Mouse (Mus musculus): ENCODE data around the gene Ptprz1.
"Not testable (repeated sequence)": the region's sequence is repeated elsewhere in the genome, so short reads cannot be mapped to it uniquely, and the experiment has no call there.

Ptprz1 gene

DNA sequence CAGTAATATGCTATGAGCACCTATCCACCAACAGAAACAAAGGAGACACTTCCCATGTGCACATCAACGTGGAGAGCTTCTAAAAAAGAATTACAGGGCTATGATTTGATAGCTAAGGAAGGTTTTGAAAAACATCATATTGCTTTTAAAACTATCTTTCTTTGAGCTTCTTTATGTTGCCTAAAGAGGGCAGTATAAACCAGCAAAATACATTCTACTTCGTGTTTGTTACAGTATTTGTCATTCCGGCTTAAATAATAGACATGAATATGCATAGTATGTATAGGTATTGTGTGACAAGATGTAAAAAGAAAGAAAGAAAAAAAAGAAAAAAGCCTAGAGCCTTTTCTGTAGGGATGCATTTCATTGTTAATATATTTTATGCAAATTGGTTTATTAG lies 127.8 kb downstream of the Ptprz1 start:
- no peak for DNase-seq (ENCODE audit: low spot score)

DNA sequence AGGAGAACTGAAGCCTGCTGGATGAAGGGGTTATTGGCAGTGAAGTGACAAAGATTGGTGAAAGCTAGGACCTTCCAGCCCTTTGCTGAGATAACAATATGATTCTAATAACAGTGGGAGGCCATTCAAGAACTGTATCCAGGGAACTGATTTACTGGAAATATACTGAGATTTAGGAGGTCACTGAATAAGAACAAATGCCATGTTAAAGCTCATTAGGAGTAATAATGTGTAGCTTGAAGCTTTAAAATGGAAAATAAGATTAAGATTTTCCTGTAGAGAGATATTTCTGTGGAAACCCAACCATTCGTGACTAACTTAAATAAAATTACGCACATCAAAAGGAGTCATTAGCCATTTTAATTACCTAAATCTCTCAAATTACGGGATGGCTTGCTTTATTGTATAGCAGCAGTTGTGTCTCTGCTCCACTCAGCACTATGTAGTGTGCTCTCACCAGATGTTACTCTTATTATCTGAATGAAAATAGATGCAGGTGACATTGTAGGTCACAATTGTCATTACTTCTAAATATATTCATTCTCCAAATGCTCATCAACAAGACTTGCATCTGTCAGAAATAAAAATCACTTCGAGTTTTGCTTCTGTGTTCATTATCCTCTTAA lies 139.8 kb downstream of the Ptprz1 start:
- no peak for DNase-seq (ENCODE audit: low spot score)

- no peak for DNase-seq (ENCODE audit: low spot score)
Observed at GRCm38 (mm10) chr6:23028251-23028650, 152.9 kb downstream of the Ptprz1 start.

DNA sequence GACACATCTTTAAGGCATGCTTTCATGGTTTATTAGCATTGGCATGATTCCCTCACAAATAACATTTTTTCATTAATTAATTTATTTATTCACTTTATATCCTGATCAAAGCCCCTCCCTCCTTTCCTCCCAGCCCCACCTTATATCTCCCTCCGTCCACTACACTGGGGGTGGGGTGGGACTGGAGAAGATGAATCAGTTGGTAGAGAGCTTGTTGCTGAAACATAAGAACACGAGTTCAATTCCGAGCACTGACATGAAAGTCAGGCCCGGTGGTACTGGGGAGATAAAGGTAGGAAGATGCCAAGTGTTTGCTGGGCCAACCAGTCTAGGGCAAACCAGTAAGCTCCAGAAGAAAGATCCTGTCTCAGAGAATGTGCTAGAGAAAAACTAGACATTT lies 173.5 kb downstream of the Ptprz1 start:
- no peak for DNase-seq (ENCODE audit: low spot score)

GRCm38 (mm10) chr6:23055734-23056133 lies 180.4 kb downstream of the Ptprz1 start:
- DNase-seq (ENCODE audit: low spot score): no peak

DNA sequence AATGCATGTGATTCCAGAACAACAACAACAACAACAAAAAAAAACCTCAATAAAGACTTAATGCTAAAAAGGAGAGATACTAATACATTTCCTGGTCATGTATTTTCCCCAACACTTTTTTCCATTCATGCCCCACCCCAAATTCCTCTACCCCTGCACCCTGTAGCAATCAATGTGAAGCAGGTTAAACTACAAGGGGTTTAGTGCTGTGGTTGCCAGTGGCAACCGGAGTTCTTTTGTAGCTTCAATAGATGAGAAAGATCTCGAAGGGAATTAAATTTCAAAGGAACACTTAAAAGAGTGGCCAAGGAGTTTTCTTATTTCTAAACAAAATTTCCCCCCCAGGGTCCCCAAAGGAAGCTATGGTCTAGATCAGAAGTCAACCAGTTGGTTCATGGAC lies 200.8 kb downstream of the Ptprz1 start:
- DNase-seq (ENCODE audit: low spot score): no peak

- DNase-seq (ENCODE audit: low spot score): no peak
Observed at GRCm38 (mm10) chr6:23078273-23078672, 203.0 kb downstream of the Ptprz1 start.

- DNase-seq (ENCODE audit: low spot score): no peak
Observed at GRCm38 (mm10) chr6:23079991-23080680, 204.8 kb downstream of the Ptprz1 start.

- DNase-seq (ENCODE audit: low spot score): no peak
Observed at GRCm38 (mm10) chr6:23084587-23085421, 209.5 kb downstream of the Ptprz1 start.

DNA sequence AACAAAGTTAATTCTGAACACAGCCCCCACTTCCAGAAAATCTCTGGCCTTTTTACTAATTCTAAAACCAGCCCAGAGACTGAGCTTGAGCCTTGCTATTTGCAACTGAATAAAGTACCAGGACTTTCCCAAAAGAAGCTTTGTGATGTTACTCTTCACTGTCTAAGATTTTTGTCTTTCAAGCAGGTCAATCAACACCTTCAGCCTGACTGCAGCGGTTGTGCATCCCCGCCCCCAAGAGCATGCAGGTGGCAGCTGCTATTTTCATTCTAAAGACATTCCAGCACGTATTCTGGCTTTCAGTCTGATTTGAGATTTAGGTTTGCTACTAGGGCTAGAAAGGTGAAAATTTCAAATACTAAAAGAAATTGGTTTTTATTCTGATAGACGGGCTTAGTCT lies 214.0 kb downstream of the Ptprz1 start:
- DNase-seq (ENCODE audit: low spot score): not testable (repeated sequence)

DNA sequence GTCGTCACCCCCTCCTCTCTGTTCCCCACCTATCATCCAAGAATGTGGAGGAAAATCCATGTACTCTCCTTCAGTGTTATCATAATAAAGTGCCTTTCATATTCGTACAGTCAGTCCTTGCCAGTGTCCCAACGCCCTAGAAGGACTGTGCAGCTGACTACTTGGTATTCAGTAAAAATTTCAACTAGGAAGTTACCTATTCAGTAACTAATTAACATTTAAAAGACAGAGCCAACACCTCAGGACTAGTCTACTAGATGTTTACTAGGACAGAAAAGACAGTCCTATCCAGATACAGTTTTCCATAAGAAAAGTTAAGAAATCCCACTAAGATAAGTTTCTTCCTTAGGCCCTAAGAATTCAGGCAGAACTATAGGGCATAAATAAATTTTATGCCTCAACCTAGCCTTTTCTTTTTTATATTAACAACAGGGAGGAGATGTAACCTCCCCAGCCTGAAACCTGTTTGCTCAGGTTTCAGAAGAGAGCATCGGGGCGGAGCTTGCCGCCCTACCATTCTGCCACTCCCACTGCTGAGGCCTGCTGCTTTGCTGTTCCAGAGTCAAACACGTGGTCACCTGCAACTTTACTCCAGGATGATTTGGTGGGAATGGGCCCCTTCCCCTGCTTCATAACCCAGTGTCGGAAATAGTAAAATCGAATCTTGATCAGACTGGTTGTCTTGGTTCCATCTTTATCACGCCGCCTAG lies 215.2 kb downstream of the Ptprz1 start:
- DNase-seq (ENCODE audit: low spot score): not testable (repeated sequence)
